Mouse (Mus musculus): ENCODE measurements around the gene Xpr1. TPM values are rescaled to one million over a fixed set of nuclear protein-coding genes. Genes with fewer than 3 reads are reported as not detected.
"Not testable (repeated sequence)": the region's sequence is repeated elsewhere in the genome, so short reads cannot be mapped to it uniquely, and the experiment has no call there.

Gene Xpr1
- total RNA-seq, 1 experiment from 2014 or later: 27.5 TPM

- ATAC-seq (replicated peaks in 1 of 2; ENCODE audit: insufficient read depth in 1 of 2, low FRiP score in 2 of 2, low TSS enrichment in 1 of 2, low read depth in 1 of 2, poor library complexity in 2 of 2, severe bottlenecking in 2 of 2): no peak
Measured at GRCm38 (mm10) chr1:155288033-155288432, 129.2 kb downstream of the Xpr1 start.

GRCm38 (mm10) chr1:155283808-155284207 lies 133.4 kb downstream of the Xpr1 start:
- peak; percentile 70 to 72 for ATAC-seq (replicated peaks in 1 of 2; ENCODE audit: insufficient read depth in 1 of 2, low FRiP score in 2 of 2, low TSS enrichment in 1 of 2, low read depth in 1 of 2, poor library complexity in 2 of 2, severe bottlenecking in 2 of 2)

- peak; percentile 73 to 85 for ATAC-seq (replicated peaks in 1 of 2; ENCODE audit: insufficient read depth in 1 of 2, low FRiP score in 2 of 2, low TSS enrichment in 1 of 2, low read depth in 1 of 2, poor library complexity in 2 of 2, severe bottlenecking in 2 of 2)
Measured at GRCm38 (mm10) chr1:155281003-155281793, 136.0 kb downstream of the Xpr1 start.

GRCm38 (mm10) chr1:155280306-155280705 lies 136.9 kb downstream of the Xpr1 start:
- no peak for ATAC-seq (replicated peaks in 1 of 2; ENCODE audit: insufficient read depth in 1 of 2, low FRiP score in 2 of 2, low TSS enrichment in 1 of 2, low read depth in 1 of 2, poor library complexity in 2 of 2, severe bottlenecking in 2 of 2)

GRCm38 (mm10) chr1:155276381-155277033 lies 140.7 kb downstream of the Xpr1 start:
- ATAC-seq (replicated peaks in 1 of 2; ENCODE audit: insufficient read depth in 1 of 2, low FRiP score in 2 of 2, low TSS enrichment in 1 of 2, low read depth in 1 of 2, poor library complexity in 2 of 2, severe bottlenecking in 2 of 2): no peak

- no peak for ATAC-seq (replicated peaks in 1 of 2; ENCODE audit: insufficient read depth in 1 of 2, low FRiP score in 2 of 2, low TSS enrichment in 1 of 2, low read depth in 1 of 2, poor library complexity in 2 of 2, severe bottlenecking in 2 of 2)
Measured at GRCm38 (mm10) chr1:155275793-155276192, 141.4 kb downstream of the Xpr1 start.

GRCm38 (mm10) chr1:155274976-155275375 lies 142.2 kb downstream of the Xpr1 start:
- ATAC-seq (replicated peaks in 1 of 2; ENCODE audit: insufficient read depth in 1 of 2, low FRiP score in 2 of 2, low TSS enrichment in 1 of 2, low read depth in 1 of 2, poor library complexity in 2 of 2, severe bottlenecking in 2 of 2): no peak

GRCm38 (mm10) chr1:155272953-155273352 lies 144.3 kb downstream of the Xpr1 start:
- ATAC-seq (replicated peaks in 1 of 2; ENCODE audit: insufficient read depth in 1 of 2, low FRiP score in 2 of 2, low TSS enrichment in 1 of 2, low read depth in 1 of 2, poor library complexity in 2 of 2, severe bottlenecking in 2 of 2): peak; percentile 91 to 97

GRCm38 (mm10) chr1:155262496-155262895 lies 154.7 kb downstream of the Xpr1 start:
- ATAC-seq (replicated peaks in 1 of 2; ENCODE audit: insufficient read depth in 1 of 2, low FRiP score in 2 of 2, low TSS enrichment in 1 of 2, low read depth in 1 of 2, poor library complexity in 2 of 2, severe bottlenecking in 2 of 2): not testable (repeated sequence)

GRCm38 (mm10) chr1:155254309-155254708 lies 162.9 kb downstream of the Xpr1 start:
- no peak for ATAC-seq (replicated peaks in 1 of 2; ENCODE audit: insufficient read depth in 1 of 2, low FRiP score in 2 of 2, low TSS enrichment in 1 of 2, low read depth in 1 of 2, poor library complexity in 2 of 2, severe bottlenecking in 2 of 2)

GRCm38 (mm10) chr1:155253126-155253525 lies 164.1 kb downstream of the Xpr1 start:
- ATAC-seq (replicated peaks in 1 of 2; ENCODE audit: insufficient read depth in 1 of 2, low FRiP score in 2 of 2, low TSS enrichment in 1 of 2, low read depth in 1 of 2, poor library complexity in 2 of 2, severe bottlenecking in 2 of 2): no peak

- ATAC-seq (replicated peaks in 1 of 2; ENCODE audit: insufficient read depth in 1 of 2, low FRiP score in 2 of 2, low TSS enrichment in 1 of 2, low read depth in 1 of 2, poor library complexity in 2 of 2, severe bottlenecking in 2 of 2): 0 out of 4 replicates have a peak, but pooled peaks of 1 of the 2 experiments have one; percentile 25
Measured at GRCm38 (mm10) chr1:155252631-155253121, 164.5 kb downstream of the Xpr1 start.

GRCm38 (mm10) chr1:155251596-155251995 lies 165.6 kb downstream of the Xpr1 start:
- no peak for ATAC-seq (replicated peaks in 1 of 2; ENCODE audit: insufficient read depth in 1 of 2, low FRiP score in 2 of 2, low TSS enrichment in 1 of 2, low read depth in 1 of 2, poor library complexity in 2 of 2, severe bottlenecking in 2 of 2)

GRCm38 (mm10) chr1:155250531-155251135 lies 166.6 kb downstream of the Xpr1 start:
- no peak for ATAC-seq (replicated peaks in 1 of 2; ENCODE audit: insufficient read depth in 1 of 2, low FRiP score in 2 of 2, low TSS enrichment in 1 of 2, low read depth in 1 of 2, poor library complexity in 2 of 2, severe bottlenecking in 2 of 2)

- ATAC-seq (replicated peaks in 1 of 2; ENCODE audit: insufficient read depth in 1 of 2, low FRiP score in 2 of 2, low TSS enrichment in 1 of 2, low read depth in 1 of 2, poor library complexity in 2 of 2, severe bottlenecking in 2 of 2): no peak
Measured at GRCm38 (mm10) chr1:155249896-155250295, 167.3 kb downstream of the Xpr1 start.

- ATAC-seq (replicated peaks in 1 of 2; ENCODE audit: insufficient read depth in 1 of 2, low FRiP score in 2 of 2, low TSS enrichment in 1 of 2, low read depth in 1 of 2, poor library complexity in 2 of 2, severe bottlenecking in 2 of 2): no peak
Measured at GRCm38 (mm10) chr1:155248041-155248440, 169.2 kb downstream of the Xpr1 start.

GRCm38 (mm10) chr1:155247441-155247840 lies 169.8 kb downstream of the Xpr1 start:
- no peak for ATAC-seq (replicated peaks in 1 of 2; ENCODE audit: insufficient read depth in 1 of 2, low FRiP score in 2 of 2, low TSS enrichment in 1 of 2, low read depth in 1 of 2, poor library complexity in 2 of 2, severe bottlenecking in 2 of 2)

- ATAC-seq (replicated peaks in 1 of 2; ENCODE audit: insufficient read depth in 1 of 2, low FRiP score in 2 of 2, low TSS enrichment in 1 of 2, low read depth in 1 of 2, poor library complexity in 2 of 2, severe bottlenecking in 2 of 2): no peak
Measured at GRCm38 (mm10) chr1:155245516-155245915, 171.7 kb downstream of the Xpr1 start.
